Mouse (Mus musculus) embryonic fibroblast, embryonic 13.5 days (primary cell): ENCODE measurements around the gene Gm4858.
A peak's percentile ranks its signal among the peaks of the same experiment; 100 is the strongest.

Source experiments
- CTCF ChIP-seq: IDR thresholded peaks from 2 replicates; pipeline ENCODE4 v1.5.1; 2011; ENCODE audit warnings: mild to moderate bottlenecking, control low read depth, low read length, moderate library complexity, borderline replicate concordance; ENCODE audit not compliant: insufficient read depth
- POLR2A ChIP-seq: IDR thresholded peaks from 2 replicates; pipeline ENCODE4 v1.6.1; 2011; ENCODE audit warnings: low read depth, mild to moderate bottlenecking, control low read depth, low read length, moderate library complexity

DNA sequence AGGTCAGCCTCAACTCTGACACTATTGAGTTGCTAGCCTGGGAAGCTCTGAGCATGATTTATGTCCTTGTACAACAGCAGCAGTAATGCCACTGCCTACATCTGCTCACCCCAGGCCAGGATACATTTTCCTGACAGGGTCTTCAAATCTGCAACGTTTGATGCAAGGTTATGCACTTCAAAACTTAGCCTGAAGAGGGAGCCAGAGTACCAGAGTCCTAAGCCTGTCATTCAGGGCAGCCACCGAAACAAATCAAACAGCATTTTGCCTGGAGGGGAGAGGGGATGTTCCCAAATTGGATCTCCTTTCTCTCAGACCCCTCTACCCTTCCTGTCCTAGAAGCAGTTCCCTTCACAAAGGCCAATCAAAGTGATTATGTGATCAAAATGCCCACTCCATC lies 45.9 kb downstream of the Gm4858 start:
- TF ChIP-seq CTCF, result 0 out of 2 replicates have a peak, but pooled peaks have one; percentile 7
- no peak for TF ChIP-seq POLR2A
